Mouse (Mus musculus) gastrocnemius, postnatal 14 days (tissue): ENCODE data around the gene Macrod2. TPM values are rescaled to one million over a fixed set of nuclear protein-coding genes. Genes with fewer than 3 reads are reported as not detected.

Experiments used
- DNase-seq: peaks from one replicate; pipeline ENCODE4 v3.0.0; 2021; ENCODE audit warnings: mixed read lengths
- intact Hi-C: fragments of 180-260 bp; cut with DNase I; formaldehyde crosslinking; loops from one replicate; pipeline ENCODE4 v1.15.1; 2025; ENCODE audit warnings: low total_unique reads
- total RNA-seq, 2 experiments: library from RNA; stranded (reverse); gene quantifications; 2 replicates each; pipeline ENCODE4 v1.2.3; 2021

Gene Macrod2
- total RNA-seq, 2 experiments from 2014 or later, result 12.2 to 15.3 TPM

DNA sequence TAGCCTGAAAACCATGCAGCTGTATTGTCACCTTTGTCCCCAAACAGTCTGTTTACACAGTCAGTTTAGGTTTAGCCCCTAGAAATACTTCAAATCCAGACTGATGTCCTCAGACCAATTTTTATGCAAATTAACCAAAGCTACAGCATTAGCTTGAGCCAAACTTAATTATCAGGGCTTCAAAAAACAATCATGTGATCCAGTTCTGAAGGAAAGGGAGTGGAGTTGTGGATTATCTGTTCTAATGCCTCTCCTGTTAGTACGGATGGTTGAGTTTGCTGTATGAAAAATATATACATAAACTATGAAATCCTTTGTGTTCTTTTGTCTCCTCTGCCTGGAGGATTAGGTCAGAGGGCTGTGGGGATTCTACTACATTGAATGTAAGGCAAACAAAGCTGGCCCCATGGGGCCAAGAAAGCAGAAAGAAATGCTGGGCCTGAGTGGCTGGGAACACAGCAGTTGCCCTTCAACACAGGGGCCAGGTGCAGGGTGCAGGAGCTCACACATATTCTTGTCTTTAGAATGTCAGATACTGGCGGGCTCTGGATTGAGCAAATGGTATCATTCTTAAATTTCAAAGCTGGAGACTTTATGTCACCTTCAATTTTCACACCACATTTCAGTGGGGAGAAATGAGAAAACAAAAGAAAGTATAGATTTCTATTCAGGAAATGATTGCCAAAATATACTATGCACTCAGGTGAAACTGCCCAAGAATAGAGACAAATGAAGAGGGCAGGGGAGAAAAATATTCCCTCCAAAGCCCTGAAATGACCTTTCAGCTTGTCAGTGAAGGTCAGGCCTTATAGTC is 1908.2 kb downstream of the Macrod2 start:
- intact Hi-C loops, result no loop called here
- no peak for DNase-seq

DNA sequence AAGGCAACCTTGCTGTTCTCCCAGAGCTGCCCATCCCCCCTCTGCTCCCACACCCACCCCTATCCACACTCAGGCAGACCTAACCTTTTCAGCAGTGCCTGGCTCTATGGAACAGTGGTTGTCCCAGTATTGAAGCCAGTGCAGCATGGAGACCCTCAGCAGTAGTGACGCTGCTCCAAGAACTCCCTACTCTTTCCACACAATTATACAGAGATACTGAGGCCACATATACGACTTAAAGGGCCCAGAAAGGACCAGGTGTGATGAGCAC is 1908.7 kb downstream of the Macrod2 start:
- intact Hi-C loops, result no loop called here
- no peak for DNase-seq

DNA sequence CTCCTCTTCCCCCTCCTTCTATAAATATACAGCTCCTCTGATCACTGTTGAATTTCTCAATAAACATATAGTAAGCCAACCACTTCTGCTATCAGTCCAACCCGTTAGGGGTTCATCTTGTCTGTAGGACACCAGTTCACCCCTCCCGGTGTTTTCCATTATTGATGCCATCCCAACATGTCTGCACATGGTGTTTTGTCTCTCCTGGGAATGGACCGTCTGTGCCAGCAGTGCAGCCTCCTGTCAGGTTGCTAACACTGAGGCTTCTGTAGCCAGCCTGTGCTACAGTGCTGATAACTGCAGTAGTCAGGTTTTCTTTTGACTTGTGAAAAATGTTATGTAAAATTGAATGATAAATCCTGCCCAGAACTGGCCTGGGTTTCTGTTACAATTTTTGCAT is 1928.0 kb downstream of the Macrod2 start:
- no peak for DNase-seq
- intact Hi-C loops, result no loop called here

GRCm38 (mm10) chr2:142326737-142327136 is 1931.6 kb downstream of the Macrod2 start:
- intact Hi-C loops, result no loop called here
- DNase-seq, result no peak

GRCm38 (mm10) chr2:142329761-142330160 is 1934.7 kb downstream of the Macrod2 start:
- intact Hi-C loops, result no loop called here
- DNase-seq, result no peak

DNA sequence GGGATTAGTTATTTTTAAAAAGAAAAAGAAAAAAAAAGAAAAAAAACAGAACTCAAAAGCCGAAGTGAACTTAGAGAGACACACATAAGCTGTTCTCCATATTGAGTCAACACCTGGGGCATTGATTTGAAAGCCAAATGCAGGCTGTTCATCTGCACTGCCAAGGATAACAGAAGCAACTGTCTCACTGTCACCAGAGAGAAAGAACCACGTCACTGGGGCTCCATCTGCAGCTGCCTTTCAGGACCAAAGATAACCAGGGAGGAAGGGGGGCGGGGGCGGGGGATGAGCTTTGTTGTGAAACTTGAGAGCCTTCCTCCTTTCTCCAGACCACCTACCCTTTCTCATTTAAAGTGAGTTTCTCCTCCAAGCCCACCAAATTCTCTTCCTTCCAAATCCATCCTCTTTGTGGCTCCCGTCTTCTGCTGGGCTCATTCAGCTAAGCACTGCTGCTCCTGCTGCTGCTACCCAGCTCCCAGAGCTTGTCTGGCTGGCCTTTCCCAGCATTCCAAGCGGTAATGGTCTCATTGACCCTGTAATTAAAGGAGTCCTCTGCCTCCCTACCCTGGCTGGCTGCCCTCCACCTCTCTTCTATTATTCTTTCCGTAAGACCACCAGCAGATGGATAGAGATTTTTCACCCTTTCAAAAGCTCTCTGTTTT is 1939.5 kb downstream of the Macrod2 start:
- no peak for DNase-seq
- intact Hi-C loops, result no loop called here

DNA sequence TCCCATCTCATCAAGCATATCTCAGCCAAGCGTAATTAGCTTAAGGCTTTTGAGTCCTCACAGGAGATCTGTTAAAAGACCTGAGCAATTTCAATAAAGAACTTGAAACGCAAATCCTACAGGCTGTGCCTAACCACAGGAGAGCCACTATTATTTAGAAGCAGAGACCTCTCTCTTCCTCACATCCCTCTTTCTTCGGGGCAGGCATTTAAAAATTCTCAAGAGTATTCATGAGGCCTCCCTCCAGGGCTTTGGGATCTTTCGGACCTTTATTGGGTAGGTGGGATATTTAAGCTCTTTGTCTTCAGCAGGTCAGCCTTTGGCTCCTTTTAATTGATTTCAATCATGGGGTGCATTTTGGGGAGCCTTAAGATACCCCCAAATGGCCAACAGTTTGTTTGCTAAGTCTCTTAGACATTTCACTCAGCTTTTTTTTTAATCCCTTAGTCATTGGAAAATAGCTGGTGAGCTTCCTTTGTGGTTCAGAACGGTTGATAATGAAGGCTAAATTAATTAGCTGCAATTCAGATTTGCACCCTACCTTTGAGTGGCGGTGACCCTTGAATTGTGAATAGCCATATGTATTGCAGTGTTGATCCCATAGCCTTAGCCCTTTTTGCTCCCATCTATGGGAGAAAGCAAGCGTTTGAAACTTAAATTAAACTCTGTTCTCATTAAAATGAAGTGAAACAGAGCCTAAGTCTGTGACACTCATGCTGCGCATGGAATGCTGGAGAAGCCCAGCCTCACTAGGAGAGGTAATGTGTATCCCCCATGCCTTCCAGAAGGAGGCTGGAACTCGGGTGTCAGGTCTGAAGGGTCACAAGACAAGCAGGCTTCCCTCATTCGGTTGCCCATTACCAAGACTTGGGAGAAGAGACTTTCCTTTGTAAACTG is 1940.2 kb downstream of the Macrod2 start:
- no peak for DNase-seq
- intact Hi-C loops, result no loop called here

GRCm38 (mm10) chr2:142344021-142344420 is 1948.9 kb downstream of the Macrod2 start:
- DNase-seq, result no peak
- intact Hi-C loops, result no loop called here

DNA sequence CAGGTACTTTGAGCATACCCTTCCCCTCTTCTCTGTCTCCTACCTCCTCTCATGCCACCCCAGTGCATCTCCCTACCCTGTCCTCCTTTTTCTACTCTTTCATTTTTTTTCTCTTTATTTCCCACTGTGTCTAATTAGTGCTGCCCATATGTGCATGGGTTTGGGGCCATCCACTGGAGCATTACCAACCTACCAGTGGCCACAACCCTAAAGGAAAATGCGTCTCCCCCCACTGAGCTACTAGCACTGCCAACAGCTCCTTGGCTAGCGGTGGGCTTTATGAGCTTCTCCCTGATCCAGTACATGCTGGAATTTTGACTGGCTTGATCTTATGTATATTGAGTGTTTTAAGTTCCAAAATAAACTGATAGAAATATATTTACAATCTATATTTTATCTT is 1949.6 kb downstream of the Macrod2 start:
- intact Hi-C loops, result no loop called here
- no peak for DNase-seq

- intact Hi-C loops, result no loop called here
- no peak for DNase-seq
These were observed 1954.7 kb downstream of the Macrod2 start for GRCm38 (mm10) chr2:142349805-142350204.

GRCm38 (mm10) chr2:142362888-142363287 is 1967.8 kb downstream of the Macrod2 start:
- intact Hi-C loops, result no loop called here
- DNase-seq, result no peak

DNA sequence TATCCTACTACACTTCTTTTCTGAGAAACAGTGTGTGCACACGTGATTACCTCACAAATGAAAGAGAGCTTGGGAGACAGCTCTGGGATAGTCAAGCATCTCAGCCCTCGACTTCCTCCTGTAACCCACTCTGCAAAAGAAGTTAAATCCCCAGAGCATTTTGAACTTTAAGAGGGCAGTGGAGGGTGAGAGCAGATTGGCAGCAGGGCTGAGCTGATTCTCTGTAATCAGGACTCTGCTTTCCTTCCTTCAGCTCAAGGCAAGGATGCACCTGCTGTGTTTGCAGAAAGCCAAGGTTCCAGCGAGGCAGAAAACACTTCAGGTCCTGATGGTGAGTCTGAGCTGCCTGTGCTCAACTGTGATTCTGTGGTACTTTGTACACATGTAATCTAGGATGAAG is 1978.9 kb downstream of the Macrod2 start:
- no peak for DNase-seq
- intact Hi-C loops, result no loop called here

DNA sequence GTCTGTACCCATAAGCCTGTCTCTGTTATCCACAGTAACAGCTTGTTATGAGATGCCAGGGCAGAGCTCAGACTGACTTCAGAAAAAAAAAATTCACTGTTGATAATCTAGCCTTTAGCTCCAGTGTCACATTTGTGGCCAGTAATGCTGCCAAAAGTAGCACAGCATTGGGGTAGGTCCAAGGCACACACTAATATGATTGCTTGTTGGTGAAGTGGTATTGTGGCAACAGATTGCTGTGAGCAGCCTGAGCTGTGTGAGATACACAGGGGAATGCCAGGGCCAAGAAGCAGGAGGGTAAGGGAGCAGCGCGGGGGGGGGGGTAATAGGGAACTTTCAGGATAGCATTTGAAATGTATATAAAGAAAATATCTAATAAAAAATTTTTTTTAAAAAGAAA is 1985.5 kb downstream of the Macrod2 start:
- no peak for DNase-seq

DNA sequence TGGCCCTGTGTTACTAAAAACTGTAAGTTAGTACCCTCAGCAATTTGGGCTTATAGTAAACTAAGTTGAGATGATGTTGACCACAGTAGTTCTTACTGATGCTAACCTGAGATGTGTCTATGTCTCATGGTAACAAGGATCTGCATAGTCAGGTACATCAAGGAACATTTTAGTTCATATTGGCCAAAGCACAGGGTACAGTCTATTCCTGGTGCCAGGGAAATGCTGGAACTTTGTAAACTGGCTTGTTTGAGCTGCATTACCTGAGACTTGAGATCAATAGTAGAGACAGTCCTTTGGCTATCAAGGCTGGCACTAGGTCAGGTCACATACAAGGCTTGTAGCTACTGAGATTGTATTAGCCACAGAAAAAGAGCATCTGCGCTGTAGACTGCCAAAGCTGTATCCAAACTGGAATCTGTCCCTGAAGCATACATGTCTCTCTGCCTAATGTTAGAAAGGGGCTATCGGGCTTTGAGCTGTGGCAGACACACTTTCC is 1986.0 kb downstream of the Macrod2 start:
- intact Hi-C loops, result no loop called here

More for the DNA sequence above, 1985.5 kb downstream of the Macrod2 start:
- intact Hi-C loops, result no loop called here

DNA sequence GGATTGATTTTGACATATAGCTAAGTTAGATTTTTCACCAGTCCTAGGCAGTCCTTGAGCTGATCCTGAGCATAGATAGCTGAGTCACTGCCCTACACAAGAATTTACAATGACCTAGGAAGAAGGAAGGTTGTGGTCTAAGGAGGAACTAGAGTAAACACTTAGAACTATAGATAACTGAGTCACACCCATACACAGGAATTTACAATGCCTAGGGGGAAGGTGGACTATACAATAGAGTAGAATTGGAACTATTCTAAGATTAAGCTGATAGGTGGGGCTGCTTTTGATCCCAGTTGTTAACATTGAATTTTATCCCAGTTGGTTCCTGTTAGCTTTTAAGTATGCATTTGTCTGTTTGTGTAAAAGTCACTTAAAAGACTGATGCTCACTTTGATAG is 1998.4 kb downstream of the Macrod2 start:
- DNase-seq, result no peak
- intact Hi-C loops, result no loop called here

More for the DNA sequence above, 1986.0 kb downstream of the Macrod2 start:
- DNase-seq, result no peak

DNA sequence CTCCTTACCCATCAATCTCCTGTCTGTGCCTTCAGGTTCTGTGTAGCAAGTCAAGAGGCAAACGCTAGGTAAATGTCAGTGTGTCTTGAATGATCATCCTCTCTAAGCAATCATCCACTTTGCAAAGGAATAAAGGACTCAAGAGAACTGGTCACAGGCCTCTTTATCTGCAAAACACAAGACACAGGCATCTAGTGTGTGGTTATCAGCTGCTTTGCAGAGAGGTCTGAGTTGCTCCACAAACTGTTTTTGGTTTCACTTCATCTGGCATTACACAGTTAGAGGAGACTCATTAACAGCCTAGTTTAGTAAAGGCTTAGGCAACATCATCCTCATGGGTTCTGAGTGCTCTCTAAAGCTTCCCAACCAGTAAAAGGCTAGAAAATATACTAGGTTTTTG is 2004.4 kb downstream of the Macrod2 start:
- intact Hi-C loops, result no loop called here
- no peak for DNase-seq

- intact Hi-C loops, result no loop called here
- DNase-seq, result no peak
These were observed 2005.7 kb downstream of the Macrod2 start for GRCm38 (mm10) chr2:142400781-142401180.

GRCm38 (mm10) chr2:142401359-142401758 is 2006.2 kb downstream of the Macrod2 start:
- no peak for DNase-seq
- intact Hi-C loops, result no loop called here

DNA sequence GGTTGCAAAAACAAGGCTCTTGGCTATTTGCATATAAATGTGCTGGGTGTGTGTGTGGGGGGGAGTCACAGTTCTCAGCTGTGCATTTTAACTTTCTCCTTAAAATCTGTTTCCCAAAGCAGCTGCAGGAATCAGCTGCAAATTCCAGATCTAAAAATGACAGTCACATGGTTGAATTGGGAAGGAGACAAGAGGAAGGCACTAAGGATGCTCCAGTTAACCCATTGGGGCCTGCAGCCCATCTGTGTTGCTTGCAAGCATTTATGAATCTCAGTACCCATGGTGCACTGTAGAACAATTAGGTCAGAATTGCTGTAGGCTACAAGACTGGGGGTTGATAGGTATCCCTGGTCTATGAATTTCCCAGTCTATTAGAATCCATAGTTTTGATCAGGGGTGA is 2008.3 kb downstream of the Macrod2 start:
- DNase-seq, result no peak
- intact Hi-C loops, result no loop called here

DNA sequence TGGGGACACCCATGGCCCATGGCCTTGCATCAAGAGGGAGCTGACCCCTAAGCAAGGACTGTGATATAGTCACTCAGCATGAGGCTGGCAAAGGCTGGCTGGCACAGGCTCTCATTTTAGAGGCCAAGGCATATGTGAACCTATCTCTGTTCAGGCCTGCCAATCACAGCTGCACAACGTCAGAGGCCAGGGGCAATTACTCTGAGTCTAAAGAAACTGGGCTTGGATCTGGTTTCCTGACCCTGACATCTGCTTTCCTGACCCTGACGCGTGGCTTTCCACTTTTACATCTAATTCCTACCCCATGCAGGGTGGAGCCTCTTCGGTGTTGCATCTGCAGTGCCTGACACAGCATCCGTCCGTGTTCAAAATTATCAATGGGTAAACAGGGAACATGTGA is 2009.2 kb downstream of the Macrod2 start:
- intact Hi-C loops, result no loop called here
- DNase-seq, result no peak
